Mouse (Mus musculus): Measurements from ENCODE around the gene Tcf15.

- TF ChIP-seq CTCF (IDR thresholded peaks at IDR 0.05; ENCODE audit: borderline replicate concordance, extremely low read depth, insufficient read depth, insufficient read length) (no peak), POLR2A (IDR thresholded peaks at IDR 0.05; ENCODE audit: borderline replicate concordance, extremely low read depth, insufficient read depth, insufficient read length, poor library complexity, severe bottlenecking) (no peak)
Observed at GRCm38 (mm10) chr2:152132691-152133090, 10.7 kb upstream of the Tcf15 start.
